Mouse (Mus musculus) G1E (cell line): ENCODE data around the gene Atox1.

ENCODE experiments used
- CTCF ChIP-seq: IDR thresholded peaks from 2 replicates; pipeline ENCODE4 v1.5.1; 2012; ENCODE audit warnings: low read depth, low read length, inconsistent platforms, mixed read lengths
- TAL1 ChIP-seq: conservative IDR thresholded peaks from 2 replicates; pipeline ENCODE4 v1.6.1; 2012; ENCODE audit warnings: low read depth, low read length, inconsistent platforms, mixed read lengths

GRCm38 (mm10) chr11:55501955-55502531 lies 41.0 kb upstream of the Atox1 start:
- TF ChIP-seq CTCF (no peak), TAL1 (no peak)
